Mouse (Mus musculus): ENCODE results near the gene Cldn34c2. TPM values are rescaled to one million over a fixed set of nuclear protein-coding genes. Genes with fewer than 3 reads are reported as not detected.
"Not testable (repeated sequence)": the region's sequence is repeated elsewhere in the genome, so short reads cannot be mapped to it uniquely, and the experiment has no call there.

The Cldn34c2 gene
- polyA plus RNA-seq (2015; fragmentation: Nextera tagmentation; extraction: Ambion mirVana) = not detected in 2 replicates

GRCm38 (mm10) chrX:123581400-123581799, at the start of gene Cldn34c2:
TSS of gene Cldn34c2 (plus strand) at chrX:123581700.
- H3K36me3 ChIP-seq; H3K27me3 ChIP-seq; H3K4me2 ChIP-seq; H3K4me1 ChIP-seq; ATAC-seq (ENCODE audit: insufficient number of reproducible peaks, low FRiP score, low TSS enrichment, low read depth); H3K9ac ChIP-seq; H3K4me3 ChIP-seq; H3K9me3 ChIP-seq; H3K27ac ChIP-seq: not testable (repeated sequence)

DNA sequence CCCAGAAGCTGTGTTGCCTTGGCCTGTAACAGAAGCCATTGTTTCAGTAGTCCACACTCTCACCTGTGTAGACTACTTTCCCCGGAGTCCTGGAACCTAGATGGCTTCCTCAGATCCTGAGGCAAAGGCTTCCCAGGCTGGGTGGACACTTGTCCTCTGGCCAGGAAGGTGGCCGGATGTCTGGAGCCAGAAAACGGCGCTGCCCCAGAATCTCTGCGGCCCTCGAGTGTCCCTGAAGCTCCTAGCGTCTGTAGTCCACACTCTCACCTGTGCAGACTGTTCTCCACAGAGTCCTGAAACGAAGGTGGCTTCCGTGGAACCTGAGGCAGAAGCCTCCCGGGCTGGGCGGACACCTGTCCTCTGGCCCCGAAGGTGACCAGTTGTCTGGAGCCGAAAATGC, 30.1 kb upstream of the Cldn34c2 start:
- H3K27ac ChIP-seq; H3K36me3 ChIP-seq; H3K4me3 ChIP-seq; H3K4me1 ChIP-seq; H3K9me3 ChIP-seq; H3K4me2 ChIP-seq; H3K9ac ChIP-seq; ATAC-seq (ENCODE audit: insufficient number of reproducible peaks, low FRiP score, low TSS enrichment, low read depth); H3K27me3 ChIP-seq: not testable (repeated sequence)
- 95% methylated on average over 13 of the region's 13 CpGs for WGBS

- not testable (repeated sequence) for H3K27ac ChIP-seq; H3K4me3 ChIP-seq; ATAC-seq (ENCODE audit: insufficient number of reproducible peaks, low FRiP score, low TSS enrichment, low read depth); H3K4me1 ChIP-seq; H3K9me3 ChIP-seq; H3K4me2 ChIP-seq; H3K36me3 ChIP-seq; H3K27me3 ChIP-seq; H3K9ac ChIP-seq
- 84% methylated on average over 10 of the region's 12 CpGs for WGBS
These were observed 30.8 kb downstream of the Cldn34c2 start for GRCm38 (mm10) chrX:123612158-123612828.

Other genes starting within 250 kb of the Cldn34c2 start
- not detected in 2 replicates for gene Gm17467, start 123.1 kb downstream of the Cldn34c2 start, polyA plus RNA-seq (2015; fragmentation: Nextera tagmentation; extraction: Ambion mirVana)
- gene Cldn34c3, start 212.0 kb downstream of the Cldn34c2 start, polyA plus RNA-seq (2015; fragmentation: Nextera tagmentation; extraction: Ambion mirVana) = not detected in 2 replicates

All from limb, embryonic 15.5 days (tissue).